Mouse (Mus musculus) testis, postnatal 10 days (tissue): ENCODE results near the gene Tal1.
A peak's percentile ranks its signal among the peaks of the same experiment; 100 is the strongest.

ENCODE experiments used
- DNase-seq: peaks from one replicate; pipeline ENCODE4 v3.0.0; 2021; ENCODE audit warnings: low spot score

Gene Tal1

GRCm38 (mm10) chr4:115056371-115056920 is at the start of gene Tal1:
TSS of gene Tal1 (plus strand) at chr4:115056426.
- peak; percentile 49 for DNase-seq

DNA sequence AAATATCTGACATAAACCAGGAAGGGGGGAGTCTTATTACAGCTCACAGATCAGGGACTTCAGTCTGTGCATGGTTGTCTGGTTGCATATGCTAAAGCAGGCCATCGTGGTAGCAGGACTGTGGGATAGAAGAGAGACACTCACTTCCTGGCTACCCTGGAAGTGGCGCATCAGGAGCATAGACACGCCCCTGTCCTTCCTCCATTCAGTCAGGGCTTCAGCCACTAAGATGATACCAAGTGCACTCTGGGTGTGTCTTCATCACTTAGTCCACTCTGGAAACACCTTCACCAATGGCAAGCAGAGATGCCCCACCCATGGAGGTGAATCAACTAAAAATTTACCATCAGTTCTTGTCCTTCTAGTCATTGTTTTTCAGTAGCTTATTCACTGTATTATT is 42.0 kb upstream of the Tal1 start:
- no peak for DNase-seq

DNA sequence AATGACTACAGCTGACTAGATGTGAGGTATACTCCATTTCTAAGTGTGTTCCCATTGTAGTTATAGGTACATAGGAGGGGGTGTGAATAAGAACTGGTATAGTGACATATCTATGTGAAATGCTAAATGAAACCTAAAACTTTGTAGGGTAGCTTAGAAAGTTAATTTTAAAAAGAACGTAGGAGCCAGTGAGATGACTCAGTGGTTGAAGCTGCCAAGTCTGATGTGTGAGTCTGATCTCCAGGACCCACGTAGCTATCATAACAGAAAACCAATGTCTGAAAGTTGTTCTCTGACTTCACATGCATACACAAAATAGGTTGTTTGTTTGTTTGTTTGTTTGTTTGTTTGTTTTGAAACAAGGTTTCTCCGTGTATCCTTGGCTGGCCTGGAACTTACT is 36.2 kb upstream of the Tal1 start:
- no peak for DNase-seq

- DNase-seq = no peak
Measured at GRCm38 (mm10) chr4:115035043-115035442, 21.2 kb upstream of the Tal1 start.

GRCm38 (mm10) chr4:115038242-115038641 is 18.0 kb upstream of the Tal1 start:
- peak; percentile 49 for DNase-seq

- no peak for DNase-seq
Measured at GRCm38 (mm10) chr4:115045621-115046020, 10.6 kb upstream of the Tal1 start.

DNA sequence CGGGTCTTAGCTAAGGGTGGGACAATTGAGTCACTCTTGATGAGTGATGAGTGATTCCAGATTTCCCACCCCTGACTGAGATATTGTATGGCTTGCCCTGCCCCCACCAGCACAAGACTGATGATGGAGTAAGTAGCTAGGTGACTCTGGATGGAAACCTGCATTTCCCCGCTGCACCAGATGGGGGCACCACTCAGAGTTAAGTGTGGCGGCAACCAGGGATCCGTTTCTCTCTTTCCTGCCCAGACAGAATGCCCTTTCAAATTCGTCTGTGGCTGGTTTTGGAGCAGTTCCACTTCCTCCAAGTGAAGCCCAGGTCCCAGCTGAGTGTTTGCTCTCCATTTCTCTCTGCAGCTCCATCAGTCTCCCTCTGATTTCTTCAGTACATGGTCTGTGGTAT is 8.5 kb upstream of the Tal1 start:
- DNase-seq = peak; percentile 66

DNA sequence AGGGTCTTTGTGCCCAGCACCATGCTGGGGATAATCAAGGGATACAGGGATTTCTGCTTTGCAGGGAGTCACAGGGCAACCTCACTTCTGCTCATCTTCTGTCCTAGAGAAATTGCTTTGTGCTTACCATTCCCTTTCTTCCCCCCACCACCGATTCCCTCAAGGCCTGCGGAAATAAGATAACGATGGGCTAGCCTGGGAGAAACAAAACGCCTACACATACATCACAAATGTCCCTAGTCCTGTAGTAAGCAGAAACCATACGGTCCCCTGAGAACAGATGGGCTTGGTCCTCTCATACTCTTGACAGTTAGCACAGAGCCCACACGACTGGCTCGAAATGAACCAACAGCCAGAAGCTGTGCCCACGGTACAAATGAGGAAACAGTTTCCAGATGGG is 8.0 kb upstream of the Tal1 start:
- DNase-seq = no peak

DNA sequence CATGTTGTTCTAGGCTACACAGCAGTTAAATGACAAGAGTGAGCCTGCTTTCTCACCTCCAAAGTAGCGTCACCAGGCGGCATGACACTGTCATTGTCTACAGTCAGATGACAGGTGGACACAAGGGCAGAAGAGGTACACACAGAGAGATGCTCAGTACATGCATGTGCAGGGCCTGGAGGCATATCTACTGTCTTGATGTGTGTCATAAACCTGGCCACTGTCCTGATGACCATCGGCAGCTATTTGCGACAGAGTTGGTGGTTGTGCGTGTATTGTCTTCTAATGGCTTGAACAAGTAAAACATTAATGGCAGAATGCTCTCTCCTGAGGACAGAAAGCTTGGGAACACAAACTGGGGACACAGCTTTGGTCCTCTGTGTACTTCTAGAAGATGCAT is 5.0 kb upstream of the Tal1 start:
- DNase-seq = no peak

GRCm38 (mm10) chr4:115052343-115053005 is 3.8 kb upstream of the Tal1 start:
- peak; percentile 49 for DNase-seq

- no peak for DNase-seq
Measured at GRCm38 (mm10) chr4:115055044-115055443, 1.2 kb upstream of the Tal1 start.

DNA sequence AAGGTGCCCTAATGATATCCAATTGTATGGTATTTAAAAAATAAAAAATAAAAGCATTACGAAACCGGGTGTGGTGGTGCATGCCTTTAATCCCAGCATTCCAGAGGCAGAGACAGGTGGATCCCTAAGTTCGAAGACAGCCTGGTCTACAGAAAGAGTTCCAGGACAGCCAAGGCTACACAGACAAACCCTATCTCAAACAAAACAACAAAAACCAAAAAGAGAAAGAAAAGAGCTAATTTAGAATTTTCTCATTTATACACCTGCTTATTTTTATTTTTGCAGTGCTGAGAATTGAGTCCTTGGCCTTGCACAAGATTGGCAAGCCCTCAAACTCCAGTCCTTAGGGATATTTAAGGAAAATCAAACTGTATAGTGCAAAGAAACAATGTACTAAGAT is 535 bp upstream of the Tal1 start:
- no peak for DNase-seq

- peak; percentile 46 for DNase-seq
Measured at GRCm38 (mm10) chr4:115056921-115057673, 871 bp downstream of the Tal1 start.

GRCm38 (mm10) chr4:115057674-115058316 is 1.6 kb downstream of the Tal1 start:
- DNase-seq = peak; percentile 43

DNA sequence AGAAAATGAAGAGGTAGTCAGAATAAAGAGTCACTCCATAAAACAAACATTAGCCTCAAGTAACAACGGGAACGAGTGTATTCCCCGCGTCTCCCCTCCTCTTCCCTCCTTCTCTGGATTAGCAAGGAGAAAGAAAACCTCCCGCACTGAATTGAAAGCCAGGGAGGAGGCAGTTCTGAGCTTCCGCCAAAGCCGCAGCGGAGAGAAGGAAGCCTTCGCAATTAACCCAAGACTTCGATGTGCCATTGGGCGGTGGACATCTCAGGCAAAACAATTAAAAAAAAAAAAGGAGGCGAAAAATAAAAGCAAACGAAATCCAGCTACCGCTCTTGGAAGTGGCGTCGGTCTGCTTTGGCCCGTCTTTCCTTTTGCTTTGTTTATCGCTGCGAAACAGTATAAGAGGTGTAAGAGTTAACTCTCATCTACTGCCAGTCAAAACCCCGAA is 2.1 kb downstream of the Tal1 start:
- DNase-seq = no peak

DNA sequence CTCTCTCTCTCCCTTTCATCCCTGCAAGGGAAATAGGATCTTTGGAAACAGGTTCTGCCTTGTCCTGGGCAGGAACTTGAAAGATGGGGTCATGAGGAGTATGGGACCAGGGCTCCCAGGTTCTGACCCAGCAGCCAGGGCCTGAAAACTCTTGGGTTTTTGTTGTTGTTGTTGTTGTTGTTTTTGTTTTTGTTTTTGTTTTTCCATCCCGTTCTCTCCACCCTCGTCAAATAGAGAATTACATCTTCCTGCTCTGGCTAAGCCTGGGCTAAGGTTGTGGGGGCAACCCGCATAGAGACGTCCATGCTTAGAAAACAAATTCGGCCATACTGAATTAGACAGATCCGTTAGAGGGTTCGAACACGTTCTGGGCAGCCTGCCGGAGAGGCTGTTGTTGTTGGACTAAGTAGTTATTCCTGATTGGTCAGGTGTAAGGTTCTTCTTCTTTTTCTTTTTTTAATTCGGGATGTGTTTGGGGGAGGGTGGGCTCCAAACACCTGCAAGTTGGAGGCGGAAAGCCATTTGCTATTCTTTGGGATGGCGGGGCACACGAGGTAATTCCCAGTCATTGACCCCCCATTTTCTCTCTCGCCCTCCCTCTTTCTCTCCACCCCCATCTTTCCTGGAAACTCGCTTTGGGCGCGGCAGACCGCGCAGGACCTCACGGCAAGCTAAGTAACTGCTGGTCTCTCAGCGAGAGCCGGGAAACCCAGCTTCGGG is 2.8 kb downstream of the Tal1 start:
- no peak for DNase-seq

DNA sequence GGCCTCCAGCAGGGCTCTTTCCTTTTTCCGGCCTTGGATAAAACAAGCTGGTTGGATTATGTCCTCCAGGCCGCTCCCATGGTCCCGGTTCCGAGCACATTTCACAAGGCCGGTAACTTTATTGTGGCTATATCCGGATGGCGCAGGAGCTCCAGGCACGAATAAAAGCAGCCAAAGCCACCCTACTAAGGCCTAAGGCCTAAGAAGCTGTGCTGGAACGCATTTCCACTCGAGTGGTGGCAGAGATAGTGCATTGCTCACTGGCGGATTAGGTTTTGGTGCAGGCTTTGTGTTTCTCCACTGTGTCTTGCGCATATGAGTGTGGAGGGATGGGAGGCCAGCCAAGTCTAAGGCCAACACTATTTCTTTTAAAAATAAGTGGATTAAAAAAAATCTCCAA is 3.6 kb downstream of the Tal1 start:
- DNase-seq = no peak

- DNase-seq = no peak
Measured at GRCm38 (mm10) chr4:115060753-115061152, 4.5 kb downstream of the Tal1 start.

DNA sequence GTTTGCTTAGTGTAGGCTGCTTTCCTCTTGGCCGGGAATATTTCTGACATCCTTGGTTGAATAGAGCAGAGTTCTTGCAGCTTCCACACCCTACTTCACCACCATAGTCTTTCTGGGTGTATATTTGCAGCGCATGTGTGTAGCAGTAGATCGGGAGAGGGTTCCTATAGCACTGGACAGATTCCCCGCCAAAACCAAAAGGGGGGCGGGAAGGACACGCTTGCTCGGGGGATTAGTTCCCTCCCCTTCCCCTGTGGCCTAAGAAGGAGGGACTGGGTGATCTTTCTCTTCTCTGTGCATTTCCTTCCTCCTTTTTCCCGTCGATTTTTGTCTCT is 6.3 kb downstream of the Tal1 start:
- DNase-seq = no peak

- DNase-seq = peak; percentile 48
Measured at GRCm38 (mm10) chr4:115062875-115063517, 6.8 kb downstream of the Tal1 start.

GRCm38 (mm10) chr4:115063518-115064239 is 7.5 kb downstream of the Tal1 start:
- DNase-seq = no peak
